Mouse (Mus musculus): ENCODE measurements at regions not wholly inside any gene's neighbourhood (a gene's known extent, or its start where the extent isn't known, plus 50 kb on each side); places are given as distances from the start of the nearest gene placed in this dataset.

GRCm38 (mm10) chr10:99902280-99903231 lies 112.9 kb upstream of the Kitl start:
- peak; percentile 18 for DNase-seq (ENCODE audit: low spot score)

GRCm38 (mm10) chr10:99900955-99901835 lies 114.2 kb upstream of the Kitl start:
- DNase-seq (ENCODE audit: low spot score), result no peak

GRCm38 (mm10) chr10:99893999-99894398 lies 121.4 kb upstream of the Kitl start:
- DNase-seq (ENCODE audit: low spot score), result no peak

GRCm38 (mm10) chr10:99891899-99892298 lies 123.5 kb upstream of the Kitl start:
- DNase-seq (ENCODE audit: low spot score), result no peak

- no peak for DNase-seq (ENCODE audit: low spot score)
These were observed 122.4 kb upstream of the Csl start for GRCm38 (mm10) chr10:99881901-99882300.

- DNase-seq (ENCODE audit: low spot score), result no peak
These were observed 119.9 kb upstream of the Csl start for GRCm38 (mm10) chr10:99879362-99879761.

GRCm38 (mm10) chr10:99864711-99865110 lies 105.3 kb upstream of the Csl start:
- DNase-seq (ENCODE audit: low spot score), result no peak

GRCm38 (mm10) chr10:99860322-99861089 lies 101.0 kb upstream of the Csl start:
- no peak for DNase-seq (ENCODE audit: low spot score)

GRCm38 (mm10) chr10:99844110-99844509 lies 84.7 kb upstream of the Csl start:
- DNase-seq (ENCODE audit: low spot score), result no peak

- no peak for DNase-seq (ENCODE audit: low spot score)
These were observed 81.8 kb upstream of the Csl start for GRCm38 (mm10) chr10:99841167-99841843.

GRCm38 (mm10) chr10:99840179-99840876 lies 80.9 kb upstream of the Csl start:
- no peak for DNase-seq (ENCODE audit: low spot score)

GRCm38 (mm10) chr10:99836835-99837412 lies 77.5 kb upstream of the Csl start:
- DNase-seq (ENCODE audit: low spot score), result no peak

GRCm38 (mm10) chr10:99834905-99835633 lies 75.6 kb upstream of the Csl start:
- DNase-seq (ENCODE audit: low spot score), result no peak

GRCm38 (mm10) chr10:99829974-99830373 lies 70.5 kb upstream of the Csl start:
- DNase-seq (ENCODE audit: low spot score), result no peak

GRCm38 (mm10) chr10:99827476-99827875 lies 68.0 kb upstream of the Csl start:
- no peak for DNase-seq (ENCODE audit: low spot score)

GRCm38 (mm10) chr10:99825881-99826280 lies 66.4 kb upstream of the Csl start:
- no peak for DNase-seq (ENCODE audit: low spot score)

- no peak for DNase-seq (ENCODE audit: low spot score)
These were observed 52.7 kb upstream of the Csl start for GRCm38 (mm10) chr10:99812069-99812650.

- no peak for DNase-seq (ENCODE audit: low spot score)
These were observed 52.0 kb upstream of the Csl start for GRCm38 (mm10) chr10:99811430-99811829.
